In the genomic region with DNA sequence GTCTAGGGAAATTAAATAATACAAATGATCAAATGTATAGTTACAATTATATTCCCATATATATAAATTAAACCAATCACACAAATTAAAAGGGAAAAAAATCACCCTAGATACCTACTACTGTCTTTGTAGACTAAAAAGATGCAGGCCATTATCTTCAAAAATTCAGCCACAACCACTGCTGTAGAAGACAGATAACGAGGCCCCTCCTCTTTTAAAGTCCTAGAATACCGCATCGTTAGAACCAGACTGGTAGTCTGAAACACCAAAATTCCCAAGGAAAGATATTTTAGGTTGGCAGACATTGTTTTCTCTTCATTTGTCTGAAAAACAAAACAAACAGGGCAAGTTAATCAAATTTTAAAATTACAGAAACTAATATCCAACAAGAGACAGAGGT, we compare ENCODE assay signal across 30 mouse cellular contexts. TPM values are rescaled to one million over a fixed set of nuclear protein-coding genes. Genes with fewer than 3 reads are reported as not detected.
DNase-seq lines count a peak whose midpoint lies in the region; ATAC-seq lines count a peak whose summit lies in the region.
"Had no signal": no experiment of that assay in that cellular context is flagged by ENCODE, and none has a peak within 500 bp of the region (broad histone marks: within the 10 kb centered on the region; RNA-seq: fewer than 3 reads in every experiment).

No protein-coding gene starts in this region.

- H3K27me3 ChIP-seq in heart, embryonic 11.5 days (ENCODE audit: control insufficient read depth, insufficient read depth, low read length), result no peaks in the 10 kb centered on the region
- no peaks in the 10 kb centered on the region for H3K27me3 ChIP-seq in erythroblast, embryonic 14.5 days (ENCODE audit: control insufficient read depth)
- no peaks in the 10 kb centered on the region for H3K27me3 ChIP-seq in liver, embryonic 15.5 days
- H3K27me3 ChIP-seq: embryonic facial prominence, embryonic 13.5 days had no signal

- no peak overlapping the region for H3K9ac ChIP-seq in heart, embryonic 11.5 days (ENCODE audit: low read depth, low read length)
- peak overlapping the region; percentile 50; the same call in 1 of the 2 replicates for H3K9ac ChIP-seq in liver, embryonic 15.5 days
- H3K9ac ChIP-seq: embryonic facial prominence, embryonic 13.5 days; forebrain, postnatal 0 days had no signal

- H3K4me2 ChIP-seq in heart, embryonic 11.5 days, result peak overlapping the region; percentile 39
- H3K4me2 ChIP-seq in liver, embryonic 15.5 days, result peak overlapping the region; percentile 63
- H3K4me2 ChIP-seq: embryonic facial prominence, embryonic 13.5 days had no signal

- H3K9me3 ChIP-seq in heart, embryonic 11.5 days (replicated peaks; ENCODE audit: control insufficient read depth, low read length), result no peaks in the 10 kb centered on the region
- H3K9me3 ChIP-seq in erythroblast, embryonic 14.5 days (ENCODE audit: control insufficient read depth, low read length), result no peaks in the 10 kb centered on the region
- H3K9me3 ChIP-seq in liver, embryonic 15.5 days (replicated peaks), result no peaks in the 10 kb centered on the region
- H3K9me3 ChIP-seq: embryonic facial prominence, embryonic 13.5 days; forebrain, embryonic 10.5 days; midbrain, embryonic 10.5 days had no signal

- no peak for DNase-seq in heart, adult 8-10 months (ENCODE audit: low spot score)
- peak; percentile 73 for DNase-seq in MEL-GATA-1-ER (ENCODE audit: extremely low read depth, low read depth)
- no peak for DNase-seq in yolk sac, embryonic 10.5 days (ENCODE audit: low spot score)
- no peak for DNase-seq in frontal cortex, postnatal 36 days (ENCODE audit: low spot score in 2 of 2)
- no peak for DNase-seq in gastrocnemius, adult 18-20 months (ENCODE audit: low spot score)
- DNase-seq: adrenal gland, postnatal 36 days; cerebellum, adult 9-10 months; forebrain, postnatal 0 days; heart, adult 11 months; kidney, postnatal 4 days; layer of hippocampus, adult 9-11 months; left cerebral cortex, postnatal 4 days; lung, adult 18-20 months; lung, postnatal 14 days; retina, postnatal 1 day; right cerebral cortex, postnatal 4 days; thymus, adult 18-20 months; thymus, postnatal 4 days had no signal

- peak overlapping the region; percentile 54; the same call in 1 of the 2 replicates for H3K27ac ChIP-seq in heart, embryonic 11.5 days (ENCODE audit: low read depth, low read length)
- peak overlapping the region; percentile 95 for H3K27ac ChIP-seq in liver, embryonic 15.5 days (replicated peaks)
- H3K27ac ChIP-seq: embryonic facial prominence, embryonic 13.5 days; forebrain, embryonic 10.5 days; left cerebral cortex, adult 2 months; midbrain, embryonic 10.5 days had no signal

- no peaks in the 10 kb centered on the region for H3K4me1 ChIP-seq in heart, embryonic 11.5 days (ENCODE audit: control insufficient read depth, insufficient read depth, low read length)
- H3K4me1 ChIP-seq in erythroblast, embryonic 14.5 days (ENCODE audit: control insufficient read depth), result peaks cover 55% of the 10 kb centered on the region
- H3K4me1 ChIP-seq in liver, embryonic 15.5 days (replicated peaks), result peaks cover 34% of the 10 kb centered on the region
- H3K4me1 ChIP-seq: embryonic facial prominence, embryonic 13.5 days; forebrain, embryonic 10.5 days; midbrain, embryonic 10.5 days had no signal

- ATAC-seq in heart, embryonic 11.5 days (replicated peaks; ENCODE audit: insufficient number of reproducible peaks, low FRiP score, low TSS enrichment), result peak; percentile 79
- ATAC-seq in liver, embryonic 15.5 days (ENCODE audit: insufficient read depth), result peak; percentile 88
- ATAC-seq: forebrain, postnatal 0 days had no signal

- H3K36me3 ChIP-seq in heart, embryonic 11.5 days (ENCODE audit: control insufficient read depth, insufficient read depth, low read length), result no peaks in the 10 kb centered on the region
- peaks cover 47% of the 10 kb centered on the region for H3K36me3 ChIP-seq in erythroblast, embryonic 14.5 days (ENCODE audit: control insufficient read depth)
- H3K36me3 ChIP-seq in liver, embryonic 15.5 days (replicated peaks), result peaks cover 6% of the 10 kb centered on the region

- 69% methylated on average over 3 of the region's 3 CpGs for WGBS in heart, embryonic 11.5 days (ENCODE audit: insufficient replicate concordance)
- 30% methylated on average over 3 of the region's 3 CpGs for WGBS in liver, embryonic 15.5 days (ENCODE audit: insufficient replicate concordance)

- no peak overlapping the region for H3K4me3 ChIP-seq in heart, embryonic 11.5 days (ENCODE audit: low read depth, low read length)
- H3K4me3 ChIP-seq in erythroblast, embryonic 14.5 days (replicated peaks), result peak overlapping the region; percentile 56
- peak overlapping the region; percentile 20 for H3K4me3 ChIP-seq in liver, embryonic 15.5 days (replicated peaks)
- H3K4me3 ChIP-seq: embryonic facial prominence, embryonic 13.5 days; forebrain, embryonic 10.5 days; left cerebral cortex, adult 2 months; midbrain, embryonic 10.5 days had no signal

RNA-seq across cellular contexts. Expression of gene Gm43191, which starts 13.3 kb away (rescaled TPM):
- not detected in 2 replicates for polyA plus RNA-seq in heart, embryonic 11.5 days (2014; fragmentation: Nextera tagmentation; extraction: Ambion mirVana)
- total RNA-seq in heart, adult 8-10 months (2022), result 1 to 10 TPM in 1 of 4 experiments, not detected in 3; 1.0 TPM
- polyA plus RNA-seq in erythroblast, embryonic 14.5 days (2012), result not detected in 2 replicates
- polyA plus RNA-seq in liver, embryonic 15.5 days (2015; fragmentation: Nextera tagmentation; extraction: Ambion mirVana), result not detected in 2 replicates
- not detected for total RNA-seq in gastrocnemius, adult 18-20 months (2021)
- total RNA-seq: adrenal gland, postnatal 36 days; forebrain, postnatal 0 days; midbrain, postnatal 0 days; neutrophil, adult 5-6 weeks had no signal
- polyA plus RNA-seq: embryonic facial prominence, embryonic 13.5 days; forebrain, postnatal 0 days; heart, postnatal 0 days; hindbrain, embryonic 11.5 days; kidney, embryonic 14.5 days; midbrain, embryonic 10.5 days; midbrain, postnatal 0 days had no signal

RNA-seq across cellular contexts. Expression of gene Slc35a3, which starts 18.3 kb away (rescaled TPM):
- 13.4 and 15.9 TPM in 2 replicates for polyA plus RNA-seq in heart, embryonic 11.5 days (2014; fragmentation: Nextera tagmentation; extraction: Ambion mirVana)
- 10 to 100 TPM in 3 of 4 experiments, 1 to 10 TPM in 1; 10.0 to 14.0 (median 11.7) TPM for total RNA-seq in heart, adult 8-10 months (2022)
- polyA plus RNA-seq in erythroblast, embryonic 14.5 days (2012), result 0.55 and 0.71 TPM in 2 replicates
- 7.7 and 8.4 TPM in 2 replicates for polyA plus RNA-seq in liver, embryonic 15.5 days (2015; fragmentation: Nextera tagmentation; extraction: Ambion mirVana)
- 1 to 10 TPM; 6.2 to 6.5 TPM for total RNA-seq in gastrocnemius, adult 18-20 months (2021)

RNA-seq across cellular contexts. Expression of gene Mfsd14a, which starts 31.8 kb away (rescaled TPM):
- polyA plus RNA-seq in heart, embryonic 11.5 days (2014; fragmentation: Nextera tagmentation; extraction: Ambion mirVana), result 64.2 and 66.8 TPM in 2 replicates
- 10 to 100 TPM; 13.5 to 16.7 (median 15.5) TPM for total RNA-seq in heart, adult 8-10 months (2022)
- 0.30 and 0.52 TPM in 2 replicates for polyA plus RNA-seq in erythroblast, embryonic 14.5 days (2012)
- 33.3 and 34.9 TPM in 2 replicates for polyA plus RNA-seq in liver, embryonic 15.5 days (2015; fragmentation: Nextera tagmentation; extraction: Ambion mirVana)
- 10 to 100 TPM; 10.5 to 11.0 TPM for total RNA-seq in gastrocnemius, adult 18-20 months (2021)

Comparison
In these comparisons a context has a peak if more than half of its experiments do, and no peak if none do; other contexts are left out.
1. RNA of gene Mfsd14a, which starts 31.8 kb away (polyA plus RNA-seq): 64.2 to 66.8 TPM in heart, embryonic 11.5 days and 33.3 to 34.9 TPM in liver, embryonic 15.5 days; 0.30 to 0.52 TPM in erythroblast, embryonic 14.5 days; every median in the first group is over 10 times any median in the second.